Mouse (Mus musculus) heart, postnatal 14 days (tissue): ENCODE measurements around the gene Aunip. TPM values are rescaled to one million over a fixed set of nuclear protein-coding genes. Genes with fewer than 3 reads are reported as not detected.
A peak's percentile ranks its signal among the peaks of the same experiment; 100 is the strongest.

Source experiments
- DNase-seq, 2 experiments: peaks; one replicate each; pipeline ENCODE4 v3.0.0; 2021 to 2022
- intact Hi-C: fragments of 180-260 bp; cut with DNase I; formaldehyde crosslinking; loops from one replicate; pipeline ENCODE4 v1.15.1; 2025
- long read RNA-seq, 2 experiments: library from polyadenylated mRNA; stranded (forward); transcript quantifications; one replicate each; pipeline ENCODE4 v2.0.0; 2021
- total RNA-seq, 2 experiments: library from RNA; stranded (reverse); gene quantifications; 2 replicates each; pipeline ENCODE4 v1.2.3; 2021

Aunip gene
- total RNA-seq = under 1 TPM in 1 of 2 experiments, not detected in 1; 0.68 TPM
- long read RNA-seq, experiment 1, partial matches to known transcripts = 0 of 2 reads
- long read RNA-seq, experiment 1, other reads (novel, unspliced or antisense) = 1 of 2 reads
- long read RNA-seq, experiment 2, partial matches to known transcripts = 0 of 1 reads
- long read RNA-seq, experiment 2, other reads (novel, unspliced or antisense) = 0 of 1 reads

- intact Hi-C loops = no loop called here
Measured at GRCm38 (mm10) chr4:134510845-134511411, at the start of gene Aunip. TSS of gene Aunip (plus strand) at chr4:134510999.

GRCm38 (mm10) chr4:134461252-134461651 lies 49.5 kb upstream of the Aunip start:
- no peak for DNase-seq
- intact Hi-C loops = no loop called here

More at GRCm38 (mm10) chr4:134510845-134511411, at the start of gene Aunip:
- peak; percentile 91 to 95 for DNase-seq

GRCm38 (mm10) chr4:134465789-134466188 lies 45.0 kb upstream of the Aunip start:
- intact Hi-C loops = no loop called here
- no peak for DNase-seq

- DNase-seq = no peak
- intact Hi-C loops = no loop called here
Measured at GRCm38 (mm10) chr4:134466381-134467262, 44.2 kb upstream of the Aunip start.

GRCm38 (mm10) chr4:134467435-134468214 lies 43.2 kb upstream of the Aunip start:
- peak in 1 of 2 experiments; percentile 42 for DNase-seq
- intact Hi-C loops = no loop called here

GRCm38 (mm10) chr4:134468215-134468575 lies 42.6 kb upstream of the Aunip start, which contains the start of gene Stmn1:
TSS of gene Stmn1 (plus strand) at chr4:134468320.
- intact Hi-C loops = no loop called here
- DNase-seq = peak; percentile 92 to 94

- intact Hi-C loops = no loop called here
- peak; percentile 95 to 96 for DNase-seq
Measured at GRCm38 (mm10) chr4:134468578-134469266, 42.1 kb upstream of the Aunip start.

- DNase-seq = no peak
- intact Hi-C loops = no loop called here
Measured at GRCm38 (mm10) chr4:134469341-134469796, 41.4 kb upstream of the Aunip start.

GRCm38 (mm10) chr4:134469985-134470384 lies 40.8 kb upstream of the Aunip start:
- DNase-seq = no peak
- intact Hi-C loops = loop anchor here (10.0 kb wide), 1 partner anchor 215 kb away; the partner anchor contains the start of gene Grrp1

- intact Hi-C loops = loop anchor here (10.0 kb wide), 1 partner anchor 217 kb away; the partner anchor contains the start of gene Grrp1
- DNase-seq = no peak
Measured at GRCm38 (mm10) chr4:134471469-134471868, 39.3 kb upstream of the Aunip start.

- DNase-seq = no peak
Measured at GRCm38 (mm10) chr4:134473764-134474163, 37.0 kb upstream of the Aunip start.

GRCm38 (mm10) chr4:134474240-134474639 lies 36.6 kb upstream of the Aunip start:
- intact Hi-C loops = loop anchor here (10.0 kb wide), 1 partner anchor 219 kb away; the partner anchor contains the start of gene Grrp1
- no peak for DNase-seq

More at GRCm38 (mm10) chr4:134473764-134474163, 37.0 kb upstream of the Aunip start:
- intact Hi-C loops = loop anchor here (10.0 kb wide), 1 partner anchor 219 kb away; the partner anchor contains the start of gene Grrp1

GRCm38 (mm10) chr4:134476899-134477298 lies 33.9 kb upstream of the Aunip start:
- no peak for DNase-seq
- intact Hi-C loops = loop anchor here (10.0 kb wide), 1 partner anchor 222 kb away; the partner anchor contains the start of gene Grrp1

GRCm38 (mm10) chr4:134478031-134478430 lies 32.8 kb upstream of the Aunip start:
- intact Hi-C loops = loop anchor here (1.0 to 10.0 kb wide), 2 partner anchors 83 to 223 kb away; partner anchors contain the start of gene Grrp1

GRCm38 (mm10) chr4:134479839-134480238 lies 31.0 kb upstream of the Aunip start:
- intact Hi-C loops = loop anchor here (10.0 kb wide), 1 partner anchor 225 kb away; the partner anchor contains the start of gene Grrp1
- DNase-seq = no peak

More at GRCm38 (mm10) chr4:134478031-134478430, 32.8 kb upstream of the Aunip start:
- DNase-seq = peak; percentile 93 to 97

- peak; percentile 74 to 86 for DNase-seq
- intact Hi-C loops = no loop called here
Measured at GRCm38 (mm10) chr4:134480864-134481263, 29.9 kb upstream of the Aunip start.

- intact Hi-C loops = no loop called here
- no peak for DNase-seq
Measured at GRCm38 (mm10) chr4:134481270-134481669, 29.5 kb upstream of the Aunip start.

- intact Hi-C loops = no loop called here
Measured at GRCm38 (mm10) chr4:134482442-134482841, 28.4 kb upstream of the Aunip start.

GRCm38 (mm10) chr4:134483078-134483688 lies 27.6 kb upstream of the Aunip start:
- intact Hi-C loops = no loop called here
- no peak for DNase-seq

More at GRCm38 (mm10) chr4:134482442-134482841, 28.4 kb upstream of the Aunip start:
- DNase-seq = no peak
